Mouse (Mus musculus) midbrain, embryonic 15.5 days (tissue): ENCODE data around the gene Tgtp1. TPM values are rescaled to one million over a fixed set of nuclear protein-coding genes. Genes with fewer than 3 reads are reported as not detected.
"Not testable (repeated sequence)": the region's sequence is repeated elsewhere in the genome, so short reads cannot be mapped to it uniquely, and the experiment has no call there.

Experiments used
- ATAC-seq: fragments of 200-750 bp; cut with Nextera tagmentation; replicated peaks from 2 replicates; pipeline ENCODE4 v1.8.0; 2017; ENCODE audit warnings: moderate TSS enrichment
- H3K27ac ChIP-seq: fragments of 300-500 bp; sonication (generic); 2 replicates; pipeline ENCODE4 v1.5.1; 2015; ENCODE audit warnings: mild to moderate bottlenecking, inconsistent platforms
- H3K27me3 ChIP-seq: fragments of 300-500 bp; sonication (generic); replicated peaks from 2 replicates; pipeline ENCODE4 v1.6.1; 2015; ENCODE audit warnings: inconsistent platforms
- H3K36me3 ChIP-seq: fragments of 300-500 bp; sonication (generic); replicated peaks from 2 replicates; pipeline ENCODE4 v1.6.1; 2015; ENCODE audit warnings: inconsistent platforms
- H3K4me1 ChIP-seq: fragments of 300-500 bp; sonication (generic); 2 replicates; pipeline ENCODE4 v1.6.1; 2015; ENCODE audit warnings: inconsistent platforms
- H3K4me2 ChIP-seq: fragments of 300-500 bp; sonication (generic); 2 replicates; pipeline ENCODE4 v1.6.1; 2015; ENCODE audit warnings: inconsistent platforms, mild to moderate bottlenecking, moderate library complexity
- H3K4me3 ChIP-seq: fragments of 300-500 bp; sonication (generic); 2 replicates; pipeline ENCODE4 v1.5.1; 2015; ENCODE audit warnings: mild to moderate bottlenecking, inconsistent platforms
- H3K9ac ChIP-seq: fragments of 300-500 bp; sonication (generic); 2 replicates; pipeline ENCODE4 v1.6.1; 2015; ENCODE audit warnings: mild to moderate bottlenecking, inconsistent platforms
- H3K9me3 ChIP-seq: fragments of 300-500 bp; sonication (generic); 2 replicates; pipeline ENCODE4 v1.6.1; 2016; ENCODE audit warnings: inconsistent platforms
- WGBS: fragments of 180-500 bp; shearing (Covaris S2); methylation state at CpG from one replicate; pipeline ENCODE4 v1.1.7; 2015; ENCODE audit warnings: mixed read lengths; 5-methylcytosine and 5-hydroxymethylcytosine counted together
- polyA plus RNA-seq: library from polyadenylated mRNA; unstranded; fragments of >200 nt; fragmentation: Nextera tagmentation; extraction: Ambion mirVana; gene quantifications from 2 replicates; pipeline ENCODE4 v1.2.1, GENCODE M21; 2015

Tgtp1 gene
- polyA plus RNA-seq, 1 experiment from 2014 or later = not detected

- not testable (repeated sequence) for H3K4me3 ChIP-seq, ATAC-seq, H3K9ac ChIP-seq, H3K9me3 ChIP-seq, H3K36me3 ChIP-seq, H3K4me1 ChIP-seq, H3K27ac ChIP-seq, H3K27me3 ChIP-seq, H3K4me2 ChIP-seq
- WGBS = no CpG with 5 or more reads among the region's 1 CpGs
Observed at GRCm38 (mm10) chr11:48974686-48975085, 19.3 kb downstream of the Tgtp1 start.

- not testable (repeated sequence) for H3K36me3 ChIP-seq, H3K4me2 ChIP-seq, H3K4me1 ChIP-seq, H3K4me3 ChIP-seq, H3K27me3 ChIP-seq, ATAC-seq, H3K9me3 ChIP-seq, H3K9ac ChIP-seq, H3K27ac ChIP-seq
- 93% methylated on average over 6 of the region's 6 CpGs for WGBS
Observed at GRCm38 (mm10) chr11:48946090-48946489, 47.9 kb downstream of the Tgtp1 start, which contains the start of gene Psme2b. Gene Psme2b, minus strand, starts transcription at chr11:48946190.

GRCm38 (mm10) chr11:48939286-48939685 is 54.7 kb downstream of the Tgtp1 start:
- not testable (repeated sequence) for H3K36me3 ChIP-seq, H3K9ac ChIP-seq, H3K27ac ChIP-seq, H3K27me3 ChIP-seq, H3K9me3 ChIP-seq, ATAC-seq, H3K4me3 ChIP-seq, H3K4me2 ChIP-seq, H3K4me1 ChIP-seq

Other genes starting within 250 kb of the Tgtp1 start
- 365 and 382 TPM in 2 replicates for gene Rack1, start 193.8 kb downstream of the Tgtp1 start, polyA plus RNA-seq
- 7.3 and 7.9 TPM in 2 replicates for gene Trim41, start 176.8 kb downstream of the Tgtp1 start, polyA plus RNA-seq
- 2.3 and 2.6 TPM in 2 replicates for gene Trim7, start 168.0 kb downstream of the Tgtp1 start, polyA plus RNA-seq
- gene Gm12184, start 167.5 kb downstream of the Tgtp1 start, polyA plus RNA-seq = 2.6 and 4.0 TPM in 2 replicates
- 2.3 and 4.6 TPM in 2 replicates for gene Irgm1, start 122.5 kb downstream of the Tgtp1 start, polyA plus RNA-seq
- gene Gm5431, start 92.0 kb downstream of the Tgtp1 start, polyA plus RNA-seq = 0.05 and 0.45 TPM in 2 replicates
- 1.3 and 1.8 TPM in 2 replicates for gene Psme2b, start 48.0 kb downstream of the Tgtp1 start, polyA plus RNA-seq
- not detected in 2 replicates for gene Olfr56, start 15.3 kb downstream of the Tgtp1 start, polyA plus RNA-seq
- 0.33 and 0.37 TPM in 2 replicates for gene 9930111J21Rik1, start 14.8 kb downstream of the Tgtp1 start, polyA plus RNA-seq
- not detected in 2 replicates for gene Gm12185, start 1.9 kb downstream of the Tgtp1 start, polyA plus RNA-seq
- 0.37 and 0.38 TPM in 2 replicates for gene 9930111J21Rik2, start 57.1 kb upstream of the Tgtp1 start, polyA plus RNA-seq
- 0.68 TPM in 1 of 2 replicates, not detected in the other for gene Tgtp2, start 70.0 kb upstream of the Tgtp1 start, polyA plus RNA-seq
- 0.35 and 0.56 TPM in 2 replicates for gene Ifi47, start 82.4 kb upstream of the Tgtp1 start, polyA plus RNA-seq
- gene Olfr1396, start 120.7 kb upstream of the Tgtp1 start, polyA plus RNA-seq = 0.11 TPM in 1 of 2 replicates, not detected in the other
- not detected in 2 replicates for gene Olfr1395, start 148.1 kb upstream of the Tgtp1 start, polyA plus RNA-seq
- gene Olfr1394, start 160.2 kb upstream of the Tgtp1 start, polyA plus RNA-seq = not detected in 2 replicates
- 0.09 and 0.15 TPM in 2 replicates for gene Btnl9, start 193.0 kb upstream of the Tgtp1 start, polyA plus RNA-seq
- gene Zfp62, start 209.1 kb upstream of the Tgtp1 start, polyA plus RNA-seq = 45.1 and 46.0 TPM in 2 replicates